Mouse (Mus musculus) MEL (cell line): Measurements from ENCODE around the gene Asphd1. TPM values are rescaled to one million over a fixed set of nuclear protein-coding genes. Genes with fewer than 3 reads are reported as not detected.
"Not testable (repeated sequence)": the region's sequence is repeated elsewhere in the genome, so short reads cannot be mapped to it uniquely, and the experiment has no call there.

Experiments
- DNase-seq: peaks from one replicate; pipeline ENCODE4 v3.0.0; 2011; ENCODE audit warnings: low read depth, low spot score
- H3K27ac ChIP-seq: 2 replicates; pipeline ENCODE4 v1.5.1; 2012; ENCODE audit warnings: low read depth, mild to moderate bottlenecking, control low read depth, low read length, moderate library complexity; ENCODE audit not compliant: control insufficient read depth
- H3K27me3 ChIP-seq, 2 experiments: fragments of 150-350 bp in 1 of 2; sonication (generic) in 1 of 2; 2 replicates each; pipeline ENCODE4 v1.6.1; 2012; ENCODE audit warnings: low read length in 2 of 2, mild to moderate bottlenecking in 2 of 2, improper control_type of control experiment in 1 of 2, moderate library complexity in 1 of 2; ENCODE audit not compliant: insufficient read depth in 2 of 2, control insufficient read depth in 1 of 2
- H3K36me3 ChIP-seq, 2 experiments: 2 replicates each; pipeline ENCODE4 v1.6.1; 2012 to 2014; ENCODE audit warnings: low read length in 2 of 2, improper control_type of control experiment in 1 of 2, inconsistent platforms in 1 of 2, mild to moderate bottlenecking in 1 of 2; ENCODE audit not compliant: insufficient read depth in 2 of 2, control insufficient read depth in 1 of 2
- H3K4me1 ChIP-seq, 2 experiments: fragments of 150-350 bp in 1 of 2; sonication (generic) in 1 of 2; 2 replicates each; pipeline ENCODE4 v1.6.1; 2012; ENCODE audit warnings: low read length in 2 of 2, improper control_type of control experiment in 1 of 2, mild to moderate bottlenecking in 1 of 2; ENCODE audit not compliant: insufficient read depth in 2 of 2, control insufficient read depth in 1 of 2
- H3K4me3 ChIP-seq, 2 experiments: fragments of 150-350 bp in 1 of 2; sonication (generic) in 1 of 2; 2 replicates each; pipeline ENCODE4 v1.5.1; 2012; ENCODE audit warnings: low read depth in 2 of 2, low read length in 2 of 2, mild to moderate bottlenecking in 2 of 2, moderate library complexity in 2 of 2, control low read depth in 1 of 2, improper control_type of control experiment in 1 of 2; ENCODE audit not compliant: control insufficient read depth in 1 of 2, insufficient read depth in 1 of 2
- H3K79me2 ChIP-seq: 2 replicates; pipeline ENCODE4 v1.6.1; 2012; ENCODE audit warnings: mild to moderate bottlenecking, low read length, moderate library complexity; ENCODE audit not compliant: control insufficient read depth, poor library complexity, insufficient read depth
- H3K9ac ChIP-seq: 2 replicates; pipeline ENCODE4 v1.6.1; 2012; ENCODE audit warnings: low read depth, mild to moderate bottlenecking, control low read depth, low read length, moderate library complexity; ENCODE audit not compliant: control insufficient read depth, poor library complexity, severe bottlenecking
- H3K9me3 ChIP-seq: fragments of 150-350 bp; sonication (generic); replicated peaks from 2 replicates; pipeline ENCODE4 v1.6.1; 2012; ENCODE audit warnings: mild to moderate bottlenecking, low read length, improper control_type of control experiment, moderate library complexity; ENCODE audit not compliant: insufficient read depth
- BHLHE40 ChIP-seq: IDR thresholded peaks from 2 replicates; pipeline ENCODE4 v1.6.1; 2012; ENCODE audit warnings: low read depth, mild to moderate bottlenecking, inconsistent platforms, low read length, improper control_type of control experiment, borderline replicate concordance
- GABPA ChIP-seq: IDR thresholded peaks from 2 replicates; pipeline ENCODE4 v1.6.1; 2012; ENCODE audit warnings: low read depth, mild to moderate bottlenecking, inconsistent platforms, low read length, improper control_type of control experiment, moderate library complexity
- MAFK ChIP-seq: IDR thresholded peaks from 2 replicates; pipeline ENCODE4 v1.6.1; 2011; ENCODE audit warnings: low read depth, mild to moderate bottlenecking, low read length, improper control_type of control experiment, borderline replicate concordance
- MAX ChIP-seq: IDR thresholded peaks from 2 replicates; pipeline ENCODE4 v1.6.1; 2011; ENCODE audit warnings: low read length, improper control_type of control experiment
- MAZ ChIP-seq: IDR thresholded peaks from 2 replicates; pipeline ENCODE4 v1.6.1; 2012; ENCODE audit warnings: low read depth, mild to moderate bottlenecking, inconsistent platforms, low read length, improper control_type of control experiment
- MYC ChIP-seq: IDR thresholded peaks from 2 replicates; pipeline ENCODE4 v1.6.1; 2011; ENCODE audit warnings: low read depth, mild to moderate bottlenecking, low read length, improper control_type of control experiment, moderate library complexity
- NELFE ChIP-seq: IDR thresholded peaks from 2 replicates; pipeline ENCODE4 v1.6.1; 2011; ENCODE audit warnings: low read depth, low read length, improper control_type of control experiment
- POLR2A ChIP-seq, 2 experiments: IDR thresholded peaks; 2 replicates each; pipeline ENCODE4 v1.6.1; 2011 to 2012; ENCODE audit warnings: low read length in 2 of 2, mild to moderate bottlenecking in 2 of 2, control low read depth in 1 of 2, improper control_type of control experiment in 1 of 2, low read depth in 1 of 2, moderate library complexity in 1 of 2; ENCODE audit not compliant: control insufficient read depth in 1 of 2, insufficient read depth in 1 of 2, poor library complexity in 1 of 2
- RAD21 ChIP-seq: IDR thresholded peaks from 2 replicates; pipeline ENCODE4 v1.6.1; 2011; ENCODE audit warnings: mild to moderate bottlenecking, low read depth, low read length, improper control_type of control experiment
- TBP ChIP-seq: IDR thresholded peaks from 2 replicates; pipeline ENCODE4 v1.8.0; 2011; ENCODE audit warnings: low read depth, low read length, improper control_type of control experiment
- USF1 ChIP-seq: IDR thresholded peaks from 2 replicates; pipeline ENCODE4 v1.6.1; 2014; ENCODE audit warnings: low read depth, mild to moderate bottlenecking, inconsistent platforms, low read length, improper control_type of control experiment, moderate library complexity
- USF2 ChIP-seq, 2 experiments: IDR thresholded peaks; 2 replicates each; pipeline ENCODE4 v1.6.1; 2011 to 2012; ENCODE audit warnings: improper control_type of control experiment in 2 of 2, low read length in 2 of 2, borderline replicate concordance in 1 of 2, inconsistent platforms in 1 of 2, low read depth in 1 of 2, mild to moderate bottlenecking in 1 of 2; ENCODE audit not compliant: insufficient read depth in 1 of 2
- polyA plus RNA-seq, 2 experiments: library from polyadenylated mRNA; stranded (reverse) in 1 of 2; unstranded in 1 of 2; fragments of >175 nt in 1 of 2; fragments of >200 nt in 1 of 2; gene quantifications; 2 replicates each; pipeline versions ENCODE4 v1.2.1 to v1.2.4; 2012; ENCODE audit warnings: low replicate concordance in 2 of 2, low read depth in 1 of 2; ENCODE audit not compliant: insufficient read length in 2 of 2, insufficient read depth in 1 of 2, missing spikeins in 1 of 2
- total RNA-seq: library from RNA; depleted of rRNA; stranded (reverse); fragments of 300-350 nt; gene quantifications from 2 replicates; pipeline ENCODE4 v1.2.3, GENCODE M21; 2012

Asphd1 gene
- total and polyA plus RNA-seq, 3 experiments: 0.15 to 0.74 TPM; not detected in 1

- peaks cover 2 to 8% of the 10 kb centered on the region in 2 experiments; a peak in 2 of 4 replicates for H3K4me1 ChIP-seq
- TF ChIP-seq POLR2A (IDR thresholded peaks at IDR 0.05; ENCODE audit: control insufficient read depth in 1 of 2, insufficient read depth in 1 of 2, low read depth in 1 of 2, low read length in 2 of 2, poor library complexity in 1 of 2): no peak
- TF ChIP-seq MYC: peak; percentile 31; the same call in 1 of the 2 replicates
- TF ChIP-seq USF1: 0 out of 2 replicates have a peak, but pooled peaks have one; percentile 21
- TF ChIP-seq RAD21: no peak
- TF ChIP-seq BHLHE40: no peak
- no peak for TF ChIP-seq TBP
- TF ChIP-seq MAX: peak; percentile 52; the same call in 1 of the 2 replicates
- H3K9ac ChIP-seq: no peak overlapping the region
- no peaks in the 10 kb centered on the region; a peak in 3 of 4 replicates for H3K27me3 ChIP-seq
- peak; percentile 47 for DNase-seq
- no peaks in the 10 kb centered on the region for H3K79me2 ChIP-seq
- no peak overlapping the region for H3K4me3 ChIP-seq
- 0 out of 4 replicates have a peak, but pooled peaks cover 0 to 3% of the 10 kb centered on the region in 2 experiments for H3K36me3 ChIP-seq
- no peaks in the 10 kb centered on the region for H3K9me3 ChIP-seq
- H3K27ac ChIP-seq: no peak overlapping the region
Measured at GRCm38 (mm10) chr7:126914844-126915243, 34.5 kb downstream of the Asphd1 start.

DNA sequence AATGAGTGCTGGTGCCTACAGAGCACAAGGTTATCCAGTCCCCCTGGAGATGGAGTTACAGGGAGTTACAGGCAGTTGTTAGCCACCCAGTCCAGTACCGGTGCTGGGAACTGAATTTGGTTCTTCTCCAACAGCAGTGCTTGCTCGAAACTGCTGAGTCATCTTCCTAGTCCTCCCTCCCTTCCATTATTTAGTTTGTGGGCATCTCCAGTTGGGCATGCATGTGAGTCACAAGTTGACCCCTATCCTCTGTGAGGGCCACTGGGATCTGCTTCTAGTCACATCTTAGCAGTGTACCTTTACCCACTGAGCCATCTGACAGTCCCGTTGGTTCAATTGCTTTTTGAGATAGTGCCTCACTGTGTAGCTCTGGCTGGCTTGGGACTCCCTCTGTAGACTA is 43.8 kb downstream of the Asphd1 start:
- no peaks in the 10 kb centered on the region; a peak in 3 of 4 replicates for H3K27me3 ChIP-seq
- no peaks in the 10 kb centered on the region; a peak in 1 of 4 replicates for H3K36me3 ChIP-seq
- no peak overlapping the region for H3K27ac ChIP-seq
- H3K9ac ChIP-seq: no peak overlapping the region
- TF ChIP-seq MAFK (peak; percentile 68; the same call in 1 of the 2 replicates), GABPA (peak; percentile 44; the same call in 1 of the 2 replicates), NELFE (no peak), USF2 (IDR thresholded peaks at IDR 0.05; ENCODE audit: borderline replicate concordance in 1 of 2, insufficient read depth in 1 of 2, low read depth in 1 of 2, low read length in 2 of 2) (no peak), MAZ (no peak)
- H3K9me3 ChIP-seq: no peaks in the 10 kb centered on the region
- peaks cover 0 to 6% of the 10 kb centered on the region in 2 experiments; a peak in 2 of 4 replicates for H3K4me1 ChIP-seq
- no peaks in the 10 kb centered on the region for H3K79me2 ChIP-seq
- H3K4me3 ChIP-seq: no peak overlapping the region
- DNase-seq: peak; percentile 45

DNA sequence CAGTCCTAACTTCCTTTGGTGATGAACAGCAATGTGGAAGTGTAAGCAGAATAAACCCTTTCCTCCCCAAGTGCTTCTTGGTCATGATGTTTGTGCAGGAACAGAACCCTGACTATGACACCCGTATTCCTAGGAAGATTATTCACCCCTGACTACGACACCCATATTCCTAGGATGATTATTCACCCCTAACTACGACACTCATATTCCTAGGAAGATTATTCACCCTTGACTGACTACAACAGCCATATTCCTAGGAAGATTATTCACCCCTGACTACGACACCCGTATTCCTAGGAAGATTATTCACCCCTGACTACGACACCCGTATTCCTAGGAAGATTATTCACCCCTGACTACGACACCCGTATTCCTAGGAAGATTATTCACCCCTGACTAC is 49.6 kb downstream of the Asphd1 start:
- not testable (repeated sequence) for H3K36me3 ChIP-seq, H3K9me3 ChIP-seq, H3K27ac ChIP-seq, H3K27me3 ChIP-seq, H3K9ac ChIP-seq, H3K4me3 ChIP-seq, DNase-seq, H3K79me2 ChIP-seq
- peaks cover 4 to 12% of the 10 kb centered on the region in 2 experiments; a peak in 3 of 4 replicates for H3K4me1 ChIP-seq
